Mouse (Mus musculus) T-helper 2 cell (primary cell): ENCODE measurements around the gene Fkbp1a.

ENCODE experiments used
- in situ Hi-C: fragments of 300-600 bp; cut with MboI, MseI; formaldehyde crosslinking; loops from one replicate; pipeline ENCODE4 v1.15.1; 2025; ENCODE audit warnings: high pct_unique_total_duplicates

Fkbp1a gene

GRCm38 (mm10) chr2:151542323-151543062 is at the start of gene Fkbp1a:
Gene Fkbp1a, plus strand, starts transcription at chr2:151542483.
- in situ Hi-C loops: loop anchor here (5.0 kb wide), 1 partner anchor 560 kb away; no protein-coding TSS in a partner anchor

GRCm38 (mm10) chr2:151494035-151494803 is 48.1 kb upstream of the Fkbp1a start, which contains the start of gene Nsfl1c:
Gene Nsfl1c, plus strand, starts transcription at chr2:151494182.
- in situ Hi-C loops: loop anchor here (5.0 kb wide), 1 partner anchor 248 kb away; the partner anchor contains the start of gene Psmf1

GRCm38 (mm10) chr2:151498358-151498757 is 43.9 kb upstream of the Fkbp1a start:
- in situ Hi-C loops: no loop called here

- in situ Hi-C loops: no loop called here
Observed at GRCm38 (mm10) chr2:151500442-151501007, 41.8 kb upstream of the Fkbp1a start.

- in situ Hi-C loops: no loop called here
Observed at GRCm38 (mm10) chr2:151504226-151504625, 38.1 kb upstream of the Fkbp1a start.

GRCm38 (mm10) chr2:151512199-151512598 is 30.1 kb upstream of the Fkbp1a start:
- in situ Hi-C loops: no loop called here

GRCm38 (mm10) chr2:151513525-151514285 is 28.6 kb upstream of the Fkbp1a start:
- in situ Hi-C loops: no loop called here

- in situ Hi-C loops: no loop called here
Observed at GRCm38 (mm10) chr2:151519000-151519399, 23.3 kb upstream of the Fkbp1a start.

GRCm38 (mm10) chr2:151524324-151525041 is 17.8 kb upstream of the Fkbp1a start:
- in situ Hi-C loops: no loop called here

GRCm38 (mm10) chr2:151525520-151525919 is 16.8 kb upstream of the Fkbp1a start:
- in situ Hi-C loops: no loop called here

- in situ Hi-C loops: no loop called here
Observed at GRCm38 (mm10) chr2:151528066-151528465, 14.2 kb upstream of the Fkbp1a start.

GRCm38 (mm10) chr2:151529169-151529568 is 13.1 kb upstream of the Fkbp1a start:
- in situ Hi-C loops: no loop called here

- in situ Hi-C loops: no loop called here
Observed at GRCm38 (mm10) chr2:151530378-151531230, 11.7 kb upstream of the Fkbp1a start.

- in situ Hi-C loops: no loop called here
Observed at GRCm38 (mm10) chr2:151533632-151534031, 8.7 kb upstream of the Fkbp1a start.

- in situ Hi-C loops: no loop called here
Observed at GRCm38 (mm10) chr2:151535961-151536617, 6.2 kb upstream of the Fkbp1a start.

GRCm38 (mm10) chr2:151536618-151536974 is 5.7 kb upstream of the Fkbp1a start:
- in situ Hi-C loops: no loop called here

- in situ Hi-C loops: no loop called here
Observed at GRCm38 (mm10) chr2:151538646-151539045, 3.6 kb upstream of the Fkbp1a start.

GRCm38 (mm10) chr2:151543063-151543895 is 996 bp downstream of the Fkbp1a start:
- in situ Hi-C loops: loop anchor here (5.0 kb wide), 1 partner anchor 559 kb away; no protein-coding TSS in a partner anchor
